Comparison of ENCODE assay signal across 19 mouse cellular contexts in genomic region chr6:114804866-114805265, GRCm38 (mm10).
DNase-seq lines count a peak whose midpoint lies in the region; ATAC-seq lines count a peak whose summit lies in the region.
"Had no signal": no experiment of that assay in that cellular context is flagged by ENCODE, and none has a peak within 500 bp of the region (broad histone marks: within the 10 kb centered on the region; RNA-seq: fewer than 3 reads in every experiment).

No protein-coding gene starts in this region.

- no peaks in the 10 kb centered on the region for H3K27me3 ChIP-seq in midbrain, embryonic 16.5 days (ENCODE audit: control insufficient read depth, insufficient read depth, low read depth, low read length)
- H3K27me3 ChIP-seq in midbrain, embryonic 11.5 days (ENCODE audit: control insufficient read depth, insufficient read depth, low read length), result no peaks in the 10 kb centered on the region
- no peaks in the 10 kb centered on the region for H3K27me3 ChIP-seq in limb, embryonic 10.5 days (ENCODE audit: low read depth, poor library complexity, severe bottlenecking)
- H3K27me3 ChIP-seq: embryonic facial prominence, embryonic 13.5 days; forebrain, embryonic 15.5 days; liver, embryonic 12.5 days had no signal

- H3K4me2 ChIP-seq in midbrain, embryonic 16.5 days (ENCODE audit: low read length), result no peak overlapping the region
- H3K4me2 ChIP-seq in midbrain, embryonic 11.5 days, result no peak overlapping the region
- H3K4me2 ChIP-seq: embryonic facial prominence, embryonic 13.5 days; forebrain, embryonic 15.5 days; liver, embryonic 12.5 days; lung, embryonic 14.5 days had no signal

- no peaks in the 10 kb centered on the region for H3K9me3 ChIP-seq in midbrain, embryonic 16.5 days (replicated peaks; ENCODE audit: control insufficient read depth, low read length, poor library complexity, severe bottlenecking)
- H3K9me3 ChIP-seq in midbrain, embryonic 11.5 days (ENCODE audit: control insufficient read depth, low read length), result no peaks in the 10 kb centered on the region
- no peaks in the 10 kb centered on the region for H3K9me3 ChIP-seq in limb, embryonic 10.5 days (replicated peaks)
- H3K9me3 ChIP-seq: embryonic facial prominence, embryonic 13.5 days; forebrain, embryonic 15.5 days; heart, embryonic 10.5 days; liver, embryonic 12.5 days had no signal

- DNase-seq in gastrocnemius, adult 18-20 months (ENCODE audit: low spot score), result peak; percentile 74
- DNase-seq in gastrocnemius, postnatal 36 days, result no peak
- no peak for DNase-seq in midbrain, embryonic 11.5 days (ENCODE audit: low spot score, missing footprints)
- DNase-seq in limb, embryonic 10.5 days (ENCODE audit: low spot score), result no peak
- DNase-seq in urinary bladder, postnatal 36 days (ENCODE audit: low spot score in 2 of 2), result no peak
- DNase-seq in right cerebral cortex, postnatal 36 days (ENCODE audit: low spot score in 2 of 2), result no peak
- DNase-seq: adrenal gland, postnatal 25 days; cerebellum, adult 11 months; cerebellum, postnatal 10 days; kidney, adult 11 months; lung, embryonic 14.5 days; lung, postnatal 4 days; retina, postnatal 1 day had no signal

- H3K4me3 ChIP-seq in midbrain, embryonic 16.5 days (ENCODE audit: low read depth, low read length), result no peak overlapping the region
- no peak overlapping the region for H3K4me3 ChIP-seq in midbrain, embryonic 11.5 days (ENCODE audit: low read depth, low read length)
- no peak overlapping the region for H3K4me3 ChIP-seq in limb, embryonic 10.5 days
- H3K4me3 ChIP-seq: embryonic facial prominence, embryonic 13.5 days; forebrain, embryonic 15.5 days; heart, embryonic 10.5 days; liver, embryonic 12.5 days had no signal

- 55% methylated on average over 1 of the region's 1 CpGs for WGBS in midbrain, embryonic 16.5 days
- WGBS in midbrain, embryonic 11.5 days, result 65% methylated on average over 1 of the region's 1 CpGs
- WGBS in limb, embryonic 10.5 days, result 84% methylated on average over 1 of the region's 1 CpGs

- no peaks in the 10 kb centered on the region for H3K4me1 ChIP-seq in midbrain, embryonic 16.5 days (ENCODE audit: control insufficient read depth, insufficient read depth, low read length)
- no peaks in the 10 kb centered on the region for H3K4me1 ChIP-seq in midbrain, embryonic 11.5 days (ENCODE audit: control insufficient read depth, insufficient read depth, low read length)
- H3K4me1 ChIP-seq in limb, embryonic 10.5 days, result peaks cover 44% of the 10 kb centered on the region

- no peak overlapping the region for H3K9ac ChIP-seq in midbrain, embryonic 16.5 days (ENCODE audit: low read depth, low read length)
- H3K9ac ChIP-seq in midbrain, embryonic 11.5 days (ENCODE audit: low read length), result no peak overlapping the region
- H3K9ac ChIP-seq: embryonic facial prominence, embryonic 13.5 days; forebrain, embryonic 15.5 days; liver, embryonic 12.5 days; lung, embryonic 14.5 days had no signal

- no peaks in the 10 kb centered on the region for H3K36me3 ChIP-seq in midbrain, embryonic 16.5 days (ENCODE audit: control insufficient read depth, insufficient read depth, low read length)
- no peaks in the 10 kb centered on the region for H3K36me3 ChIP-seq in midbrain, embryonic 11.5 days (ENCODE audit: control insufficient read depth, insufficient read depth, low read length)
- no peaks in the 10 kb centered on the region for H3K36me3 ChIP-seq in limb, embryonic 10.5 days
- H3K36me3 ChIP-seq: embryonic facial prominence, embryonic 13.5 days; forebrain, embryonic 15.5 days; heart, embryonic 10.5 days; liver, embryonic 12.5 days had no signal

- intact Hi-C loops in gastrocnemius, postnatal 36 days (cut with DNase I), result loop anchor here (5.0 kb wide), 1 partner anchor 78 kb away; no protein-coding TSS in a partner anchor

- H3K27ac ChIP-seq in midbrain, embryonic 16.5 days (ENCODE audit: low read length), result peak overlapping the region; percentile 18; the same call in 1 of the 2 replicates
- H3K27ac ChIP-seq in midbrain, embryonic 11.5 days (ENCODE audit: low read depth, low read length), result no peak overlapping the region
- 0 out of 2 replicates have a peak overlapping the region, but pooled peaks have one; percentile 25 for H3K27ac ChIP-seq in limb, embryonic 10.5 days
- H3K27ac ChIP-seq: forebrain, embryonic 15.5 days; heart, embryonic 10.5 days; liver, embryonic 12.5 days had no signal

- ATAC-seq in midbrain, embryonic 16.5 days, result no peak
- no peak for ATAC-seq in midbrain, embryonic 11.5 days (ENCODE audit: low FRiP score)
- no peak for ATAC-seq in frontal cortex, adult (ENCODE audit: low TSS enrichment)
- ATAC-seq: forebrain, embryonic 15.5 days; liver, embryonic 12.5 days had no signal
